Mouse (Mus musculus) liver, embryonic 11.5 days (tissue): ENCODE results near the gene Tbc1d4. TPM values are rescaled to one million over a fixed set of nuclear protein-coding genes. Genes with fewer than 3 reads are reported as not detected.
"Not testable (repeated sequence)": the region's sequence is repeated elsewhere in the genome, so short reads cannot be mapped to it uniquely, and the experiment has no call there.

Experiments used
- ATAC-seq: fragments of 200-750 bp; cut with Nextera tagmentation; replicated peaks from 2 replicates; pipeline ENCODE4 v1.8.0; 2017; ENCODE audit warnings: moderate number of reproducible peaks, mild to moderate bottlenecking, moderate TSS enrichment, moderate library complexity; ENCODE audit not compliant: low FRiP score
- DNase-seq: peaks from one replicate; pipeline ENCODE4 v3.0.0-alpha.2; 2017; ENCODE audit warnings: low spot score
- H3K27ac ChIP-seq: fragments of 300-500 bp; sonication (generic); 2 replicates; pipeline ENCODE4 v1.5.1; 2014; ENCODE audit warnings: mild to moderate bottlenecking, low read depth, low read length, control low read depth
- H3K27me3 ChIP-seq: fragments of 300-500 bp; sonication (generic); replicated peaks from 2 replicates; pipeline ENCODE4 v1.6.1; 2014; ENCODE audit warnings: low read length, mixed read lengths; ENCODE audit not compliant: control insufficient read depth, insufficient read depth
- H3K36me3 ChIP-seq: fragments of 300-500 bp; sonication (generic); 2 replicates; pipeline ENCODE4 v1.6.1; 2014; ENCODE audit warnings: mild to moderate bottlenecking, low read length, moderate library complexity, mixed read lengths; ENCODE audit not compliant: control insufficient read depth, insufficient read depth
- H3K4me1 ChIP-seq: fragments of 300-500 bp; sonication (generic); replicated peaks from 2 replicates; pipeline ENCODE4 v1.6.1; 2014; ENCODE audit warnings: low read length, mixed read lengths; ENCODE audit not compliant: control insufficient read depth, insufficient read depth
- H3K4me2 ChIP-seq: fragments of 300-500 bp; sonication (generic); 2 replicates; pipeline ENCODE4 v1.6.1; 2014; ENCODE audit warnings: mild to moderate bottlenecking, control low read depth, moderate library complexity
- H3K4me3 ChIP-seq: fragments of 300-500 bp; sonication (generic); 2 replicates; pipeline ENCODE4 v1.5.1; 2014; ENCODE audit warnings: low read depth, low read length, control low read depth
- H3K9ac ChIP-seq: fragments of 300-500 bp; sonication (generic); 2 replicates; pipeline ENCODE4 v1.6.1; 2014; ENCODE audit warnings: low read depth, low read length, control low read depth
- H3K9me3 ChIP-seq: fragments of 300-500 bp; sonication (generic); 2 replicates; pipeline ENCODE4 v1.6.1; 2016; ENCODE audit warnings: low read length, inconsistent platforms, mixed read lengths; ENCODE audit not compliant: control insufficient read depth
- WGBS: fragments of 180-500 bp; shearing (Covaris S2); extraction: QIAGEN DNeasy Blood & Tissue Kit; methylation state at CpG from one replicate; pipeline ENCODE4 v1.1.7; 2014; 5-methylcytosine and 5-hydroxymethylcytosine counted together
- polyA plus RNA-seq: library from polyadenylated mRNA; unstranded; fragments of >200 nt; fragmentation: Nextera tagmentation; extraction: Ambion mirVana; gene quantifications from 2 replicates; pipeline ENCODE4 v1.2.1, GENCODE M21; 2014

Gene Tbc1d4
- polyA plus RNA-seq, 1 experiment from 2014 or later, result 4.0 TPM

GRCm38 (mm10) chr14:101587366-101588040, 21.5 kb downstream of the Tbc1d4 start:
- not testable (repeated sequence) for DNase-seq, H3K4me3 ChIP-seq, ATAC-seq, H3K4me1 ChIP-seq, H3K9me3 ChIP-seq, H3K4me2 ChIP-seq, H3K36me3 ChIP-seq, H3K27ac ChIP-seq, H3K9ac ChIP-seq, H3K27me3 ChIP-seq
- 83% methylated on average over 4 of the region's 6 CpGs for WGBS

- Histone ChIP-seq H3K4me2 (no peak overlapping the region), H3K4me3 (no peak overlapping the region), H3K9me3 (no peaks in the 10 kb centered on the region), H3K36me3 (no peaks in the 10 kb centered on the region), H3K9ac (no peak overlapping the region), H3K27me3 (no peaks in the 10 kb centered on the region), H3K4me1 (no peaks in the 10 kb centered on the region), H3K27ac (no peak overlapping the region)
- WGBS, result 50% methylated on average over 7 of the region's 7 CpGs
- ATAC-seq (no peak), DNase-seq (no peak)
Observed at GRCm38 (mm10) chr14:101586096-101586495, 22.9 kb downstream of the Tbc1d4 start.

GRCm38 (mm10) chr14:101575651-101576050, 33.3 kb downstream of the Tbc1d4 start:
- Histone ChIP-seq H3K4me1 (no peaks in the 10 kb centered on the region), H3K27ac (no peak overlapping the region), H3K9me3 (no peaks in the 10 kb centered on the region), H3K36me3 (no peaks in the 10 kb centered on the region), H3K27me3 (no peaks in the 10 kb centered on the region), H3K9ac (no peak overlapping the region), H3K4me3 (no peak overlapping the region), H3K4me2 (no peak overlapping the region)
- ATAC-seq (no peak), DNase-seq (no peak)
- WGBS, result 49% methylated on average over 3 of the region's 3 CpGs

GRCm38 (mm10) chr14:101574536-101574935, 34.5 kb downstream of the Tbc1d4 start:
- H3K4me2 ChIP-seq, result no peak overlapping the region
- no peak overlapping the region for H3K9ac ChIP-seq
- no peaks in the 10 kb centered on the region for H3K9me3 ChIP-seq
- H3K4me1 ChIP-seq, result no peaks in the 10 kb centered on the region
- 100% methylated on average over 1 of the region's 1 CpGs for WGBS
- H3K4me3 ChIP-seq, result no peak overlapping the region
- no peaks in the 10 kb centered on the region for H3K27me3 ChIP-seq
- no peak overlapping the region for H3K27ac ChIP-seq
- no peaks in the 10 kb centered on the region for H3K36me3 ChIP-seq
- ATAC-seq (no peak), DNase-seq (no peak)

GRCm38 (mm10) chr14:101573107-101573614, 35.8 kb downstream of the Tbc1d4 start:
- Histone ChIP-seq H3K4me3 (no peak overlapping the region), H3K36me3 (no peaks in the 10 kb centered on the region), H3K9me3 (no peaks in the 10 kb centered on the region), H3K27me3 (no peaks in the 10 kb centered on the region), H3K27ac (no peak overlapping the region), H3K9ac (no peak overlapping the region), H3K4me2 (no peak overlapping the region), H3K4me1 (no peaks in the 10 kb centered on the region)
- 67% methylated on average over 7 of the region's 7 CpGs for WGBS
- ATAC-seq (no peak), DNase-seq (no peak)

- no peaks in the 10 kb centered on the region for H3K27me3 ChIP-seq
- WGBS, result 76% methylated on average over 2 of the region's 2 CpGs
- no peak overlapping the region for H3K4me3 ChIP-seq
- no peaks in the 10 kb centered on the region for H3K9me3 ChIP-seq
- H3K36me3 ChIP-seq, result no peaks in the 10 kb centered on the region
- no peak overlapping the region for H3K9ac ChIP-seq
- H3K4me2 ChIP-seq, result no peak overlapping the region
- H3K27ac ChIP-seq, result no peak overlapping the region
- H3K4me1 ChIP-seq, result no peaks in the 10 kb centered on the region
- DNase-seq (no peak), ATAC-seq (no peak)
Observed at GRCm38 (mm10) chr14:101568828-101569227, 40.2 kb downstream of the Tbc1d4 start.

- ATAC-seq (no peak), DNase-seq (no peak)
- no peak overlapping the region for H3K9ac ChIP-seq
- 93% methylated on average over 2 of the region's 2 CpGs for WGBS
- H3K27ac ChIP-seq, result no peak overlapping the region
- H3K4me2 ChIP-seq, result no peak overlapping the region
- H3K4me1 ChIP-seq, result no peaks in the 10 kb centered on the region
- no peaks in the 10 kb centered on the region for H3K9me3 ChIP-seq
- no peak overlapping the region for H3K4me3 ChIP-seq
- H3K27me3 ChIP-seq, result no peaks in the 10 kb centered on the region
- no peaks in the 10 kb centered on the region for H3K36me3 ChIP-seq
Observed at GRCm38 (mm10) chr14:101566717-101567116, 42.3 kb downstream of the Tbc1d4 start.

GRCm38 (mm10) chr14:101565661-101566060, 43.3 kb downstream of the Tbc1d4 start:
- no peaks in the 10 kb centered on the region for H3K9me3 ChIP-seq
- H3K27ac ChIP-seq, result no peak overlapping the region
- no peaks in the 10 kb centered on the region for H3K27me3 ChIP-seq
- ATAC-seq (no peak), DNase-seq (no peak)
- no peak overlapping the region for H3K9ac ChIP-seq
- no peaks in the 10 kb centered on the region for H3K36me3 ChIP-seq
- 79% methylated on average over 3 of the region's 3 CpGs for WGBS
- H3K4me1 ChIP-seq, result no peaks in the 10 kb centered on the region
- no peak overlapping the region for H3K4me2 ChIP-seq
- H3K4me3 ChIP-seq, result no peak overlapping the region

- Histone ChIP-seq H3K36me3 (no peaks in the 10 kb centered on the region), H3K9ac (no peak overlapping the region), H3K4me2 (no peak overlapping the region), H3K27ac (no peak overlapping the region), H3K4me3 (no peak overlapping the region), H3K27me3 (no peaks in the 10 kb centered on the region), H3K4me1 (no peaks in the 10 kb centered on the region), H3K9me3 (no peaks in the 10 kb centered on the region)
- ATAC-seq (no peak), DNase-seq (no peak)
- 80% methylated on average over 12 of the region's 12 CpGs for WGBS
Observed at GRCm38 (mm10) chr14:101561251-101561701, 47.7 kb downstream of the Tbc1d4 start.
